Mouse (Mus musculus): Measurements from ENCODE around the gene Ankdd1b.

Gene Ankdd1b

GRCm38 (mm10) chr13:96424496-96425274 is 46.3 kb downstream of the Ankdd1b start:
- in situ Hi-C loops (cut with MboI; ENCODE audit: low pct_unique_long_range_greater_than_20kb in 1 of 2, low sequenced_read_pairs in 2 of 2, unreplicated experiment in 1 of 2) = loop anchor here (10.0 to 25.0 kb wide), 3 partner anchors 170 to 412 kb away; no protein-coding TSS in a partner anchor

GRCm38 (mm10) chr13:96421230-96421629 is 49.8 kb downstream of the Ankdd1b start:
- in situ Hi-C loops (cut with MboI; ENCODE audit: low pct_unique_long_range_greater_than_20kb in 1 of 2, low sequenced_read_pairs in 2 of 2, unreplicated experiment in 1 of 2) = loop anchor here in 1 of 2 experiments (10.0 kb wide), 1 partner anchor 174 kb away; no protein-coding TSS in a partner anchor

- in situ Hi-C loops (cut with MboI; ENCODE audit: low pct_unique_long_range_greater_than_20kb in 1 of 2, low sequenced_read_pairs in 2 of 2, unreplicated experiment in 1 of 2) = no loop called here
These were observed 52.5 kb downstream of the Ankdd1b start for GRCm38 (mm10) chr13:96418487-96418886.

GRCm38 (mm10) chr13:96417261-96417813 is 53.7 kb downstream of the Ankdd1b start:
- in situ Hi-C loops (cut with MboI; ENCODE audit: low pct_unique_long_range_greater_than_20kb in 1 of 2, low sequenced_read_pairs in 2 of 2, unreplicated experiment in 1 of 2) = no loop called here

- in situ Hi-C loops (cut with MboI; ENCODE audit: low pct_unique_long_range_greater_than_20kb in 1 of 2, low sequenced_read_pairs in 2 of 2, unreplicated experiment in 1 of 2) = no loop called here
These were observed 54.6 kb downstream of the Ankdd1b start for GRCm38 (mm10) chr13:96416380-96416779.

GRCm38 (mm10) chr13:96414384-96414783 is 56.6 kb downstream of the Ankdd1b start:
- in situ Hi-C loops (cut with MboI; ENCODE audit: low pct_unique_long_range_greater_than_20kb in 1 of 2, low sequenced_read_pairs in 2 of 2, unreplicated experiment in 1 of 2) = no loop called here

- in situ Hi-C loops (cut with MboI; ENCODE audit: low pct_unique_long_range_greater_than_20kb in 1 of 2, low sequenced_read_pairs in 2 of 2, unreplicated experiment in 1 of 2) = no loop called here
These were observed 62.2 kb downstream of the Ankdd1b start for GRCm38 (mm10) chr13:96408786-96409185.

GRCm38 (mm10) chr13:96407040-96407439 is 64.0 kb downstream of the Ankdd1b start:
- in situ Hi-C loops (cut with MboI; ENCODE audit: low pct_unique_long_range_greater_than_20kb in 1 of 2, low sequenced_read_pairs in 2 of 2, unreplicated experiment in 1 of 2) = no loop called here

- in situ Hi-C loops (cut with MboI; ENCODE audit: low pct_unique_long_range_greater_than_20kb in 1 of 2, low sequenced_read_pairs in 2 of 2, unreplicated experiment in 1 of 2) = no loop called here
These were observed 65.5 kb downstream of the Ankdd1b start for GRCm38 (mm10) chr13:96405518-96405917.

GRCm38 (mm10) chr13:96401251-96401650 is 69.7 kb downstream of the Ankdd1b start:
- in situ Hi-C loops (cut with MboI; ENCODE audit: low pct_unique_long_range_greater_than_20kb in 1 of 2, low sequenced_read_pairs in 2 of 2, unreplicated experiment in 1 of 2) = no loop called here

GRCm38 (mm10) chr13:96389301-96389700 is 81.7 kb downstream of the Ankdd1b start:
- in situ Hi-C loops (cut with MboI; ENCODE audit: low pct_unique_long_range_greater_than_20kb in 1 of 2, low sequenced_read_pairs in 2 of 2, unreplicated experiment in 1 of 2) = no loop called here

- in situ Hi-C loops (cut with MboI; ENCODE audit: low pct_unique_long_range_greater_than_20kb in 1 of 2, low sequenced_read_pairs in 2 of 2, unreplicated experiment in 1 of 2) = no loop called here
These were observed 82.7 kb downstream of the Ankdd1b start, which contains the start of gene Poc5 for GRCm38 (mm10) chr13:96388042-96388888. Gene Poc5, plus strand, starts transcription at chr13:96388294.

- in situ Hi-C loops (cut with MboI; ENCODE audit: low pct_unique_long_range_greater_than_20kb in 1 of 2, low sequenced_read_pairs in 2 of 2, unreplicated experiment in 1 of 2) = no loop called here
These were observed 93.1 kb downstream of the Ankdd1b start for GRCm38 (mm10) chr13:96377883-96378282.

- in situ Hi-C loops (cut with MboI; ENCODE audit: low pct_unique_long_range_greater_than_20kb in 1 of 2, low sequenced_read_pairs in 2 of 2, unreplicated experiment in 1 of 2) = no loop called here
These were observed 94.1 kb downstream of the Ankdd1b start for GRCm38 (mm10) chr13:96376871-96377270.

- in situ Hi-C loops (cut with MboI; ENCODE audit: low pct_unique_long_range_greater_than_20kb in 1 of 2, low sequenced_read_pairs in 2 of 2, unreplicated experiment in 1 of 2) = no loop called here
These were observed 95.5 kb downstream of the Ankdd1b start for GRCm38 (mm10) chr13:96375519-96375918.

Measured in mouse embryonic stem cell (cell line).